Mouse (Mus musculus) intestine, postnatal 0 days (tissue): ENCODE data around the gene Napa. TPM values are rescaled to one million over a fixed set of nuclear protein-coding genes. Genes with fewer than 3 reads are reported as not detected.

Experiments
- ATAC-seq: fragments of 200-750 bp; cut with Nextera tagmentation; 2 replicates; pipeline ENCODE4 v1.8.0; 2017; ENCODE audit warnings: mild to moderate bottlenecking, moderate TSS enrichment, moderate library complexity
- H3K27ac ChIP-seq: fragments of 300-500 bp; sonication (generic); 2 replicates; pipeline ENCODE4 v1.5.1; 2014; ENCODE audit warnings: mild to moderate bottlenecking, low read depth, low read length, moderate library complexity
- H3K27me3 ChIP-seq: fragments of 300-500 bp; sonication (generic); replicated peaks from 2 replicates; pipeline ENCODE4 v1.6.1; 2014; ENCODE audit warnings: low read length, mixed read lengths; ENCODE audit not compliant: control insufficient read depth, insufficient read depth
- H3K36me3 ChIP-seq: fragments of 300-500 bp; sonication (generic); 2 replicates; pipeline ENCODE4 v1.6.1; 2014; ENCODE audit warnings: mild to moderate bottlenecking, moderate library complexity; ENCODE audit not compliant: control insufficient read depth, insufficient read depth
- H3K4me1 ChIP-seq: fragments of 300-500 bp; sonication (generic); replicated peaks from 2 replicates; pipeline ENCODE4 v1.6.1; 2014; ENCODE audit warnings: antibody characterized with exemption, low read length, mixed read lengths; ENCODE audit not compliant: control insufficient read depth, insufficient read depth
- H3K4me2 ChIP-seq: fragments of 300-500 bp; sonication (generic); replicated peaks from 2 replicates; pipeline ENCODE4 v1.6.1; 2014; ENCODE audit warnings: low read depth, mild to moderate bottlenecking, moderate library complexity
- H3K4me3 ChIP-seq: fragments of 300-500 bp; sonication (generic); 2 replicates; pipeline ENCODE4 v1.5.1; 2014; ENCODE audit warnings: low read depth, low read length
- H3K9ac ChIP-seq: fragments of 300-500 bp; sonication (generic); 2 replicates; pipeline ENCODE4 v1.6.1; 2014; ENCODE audit warnings: mild to moderate bottlenecking, low read depth, low read length
- H3K9me3 ChIP-seq: fragments of 300-500 bp; sonication (generic); 2 replicates; pipeline ENCODE4 v1.6.1; 2016; ENCODE audit warnings: mixed run types; ENCODE audit not compliant: control insufficient read depth
- CTCF ChIP-seq: sonication (generic); IDR thresholded peaks from 2 replicates; pipeline ENCODE4 v1.5.1; 2016; ENCODE audit warnings: low read depth, mild to moderate bottlenecking, control low read depth, antibody characterized with exemption, moderate library complexity
- WGBS: fragments of 180-500 bp; shearing (Covaris S2); extraction: QIAGEN DNeasy Blood & Tissue Kit; methylation state at CpG from one replicate; pipeline ENCODE4 v1.1.7; 2014; 5-methylcytosine and 5-hydroxymethylcytosine counted together
- polyA plus RNA-seq: library from polyadenylated mRNA; unstranded; fragments of >200 nt; fragmentation: Nextera tagmentation; extraction: Ambion mirVana; gene quantifications from 2 replicates; pipeline ENCODE4 v1.2.1, GENCODE M21; 2015

Napa gene
- polyA plus RNA-seq, 1 experiment from 2014 or later = 201 TPM

DNA sequence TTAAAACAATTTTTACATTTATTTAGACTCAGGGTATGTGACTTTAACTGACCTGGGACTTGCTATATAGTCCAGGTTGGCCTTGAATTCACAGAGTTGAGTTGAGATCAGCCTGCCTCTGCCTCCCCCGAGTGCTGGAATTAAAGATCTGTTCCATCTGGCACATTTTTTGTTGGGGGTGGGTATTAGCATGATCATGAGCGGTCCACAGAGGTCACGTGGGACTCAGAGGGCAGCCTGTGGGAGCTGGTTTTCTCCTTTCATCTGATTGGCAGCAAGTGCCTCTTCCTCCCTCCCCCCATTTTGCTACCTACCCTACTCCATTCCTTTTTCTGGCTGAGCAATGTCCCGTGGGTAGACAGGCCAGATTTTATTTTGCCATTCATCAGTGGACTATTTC is 17.7 kb upstream of the Napa start:
- Histone ChIP-seq H3K9me3 (no peaks in the 10 kb centered on the region), H3K27ac (no peak overlapping the region), H3K4me1 (no peaks in the 10 kb centered on the region), H3K9ac (no peak overlapping the region), H3K4me3 (no peak overlapping the region), H3K4me2 (no peak overlapping the region), H3K36me3 (no peaks in the 10 kb centered on the region), H3K27me3 (no peaks in the 10 kb centered on the region)
- no peak for ATAC-seq
- WGBS = 69% methylated on average over 4 of the region's 4 CpGs
- TF ChIP-seq CTCF = no peak

DNA sequence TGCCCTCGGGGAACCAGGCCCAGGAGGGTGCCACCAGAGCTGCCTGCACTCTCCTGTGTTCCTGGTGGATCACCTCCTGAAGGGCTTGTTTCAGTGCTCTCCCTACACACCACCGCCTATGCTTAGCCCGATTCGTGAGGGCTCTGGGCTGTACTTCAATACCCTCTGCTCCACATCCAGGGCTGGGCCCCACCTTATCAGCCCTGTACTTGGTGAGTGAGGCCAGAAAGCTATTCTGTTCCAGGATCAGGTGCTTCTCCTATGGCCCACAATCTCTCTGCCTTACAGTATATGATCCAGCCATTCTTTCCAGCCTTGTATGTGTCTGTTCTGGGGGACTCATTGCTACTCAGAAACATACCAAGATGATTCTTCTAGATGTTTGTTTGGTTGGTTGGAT is 14.9 kb upstream of the Napa start:
- Histone ChIP-seq H3K27me3 (no peaks in the 10 kb centered on the region), H3K9me3 (no peaks in the 10 kb centered on the region), H3K4me1 (no peaks in the 10 kb centered on the region), H3K27ac (peak overlapping the region; percentile 50; the same call in 1 of the 2 replicates), H3K36me3 (no peaks in the 10 kb centered on the region), H3K4me3 (no peak overlapping the region), H3K9ac (no peak overlapping the region), H3K4me2 (no peak overlapping the region)
- no peak for TF ChIP-seq CTCF
- WGBS = 56% methylated on average over 4 of the region's 4 CpGs
- ATAC-seq = 0 out of 2 replicates have a peak, but pooled peaks have one; percentile 43

DNA sequence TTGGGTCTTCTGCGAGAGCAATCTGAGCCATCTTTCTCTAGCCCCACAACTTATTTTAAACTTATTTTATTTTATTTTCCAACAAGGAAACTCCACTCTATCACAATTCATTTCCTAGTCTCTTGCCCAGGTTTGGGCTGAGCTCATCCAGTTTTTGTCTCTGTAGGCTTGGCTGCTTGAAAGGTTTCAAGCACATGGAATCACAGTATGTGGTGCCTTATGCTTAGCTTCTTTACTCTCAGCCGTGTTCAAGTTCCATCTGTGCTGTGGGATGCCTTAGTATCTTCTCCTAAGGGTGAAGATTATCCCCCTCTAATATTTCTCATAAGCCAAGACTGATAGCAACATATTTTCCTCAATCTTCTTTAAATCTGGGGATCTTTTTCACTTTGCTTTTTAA is 10.7 kb upstream of the Napa start:
- H3K4me3 ChIP-seq = no peak overlapping the region
- H3K4me1 ChIP-seq = no peaks in the 10 kb centered on the region
- no peak overlapping the region for H3K27ac ChIP-seq
- 87% methylated on average over 2 of the region's 2 CpGs for WGBS
- H3K4me2 ChIP-seq = no peak overlapping the region
- H3K27me3 ChIP-seq = no peaks in the 10 kb centered on the region
- H3K9me3 ChIP-seq = no peaks in the 10 kb centered on the region
- no peak for ATAC-seq
- no peak overlapping the region for H3K9ac ChIP-seq
- no peaks in the 10 kb centered on the region for H3K36me3 ChIP-seq
- no peak for TF ChIP-seq CTCF

DNA sequence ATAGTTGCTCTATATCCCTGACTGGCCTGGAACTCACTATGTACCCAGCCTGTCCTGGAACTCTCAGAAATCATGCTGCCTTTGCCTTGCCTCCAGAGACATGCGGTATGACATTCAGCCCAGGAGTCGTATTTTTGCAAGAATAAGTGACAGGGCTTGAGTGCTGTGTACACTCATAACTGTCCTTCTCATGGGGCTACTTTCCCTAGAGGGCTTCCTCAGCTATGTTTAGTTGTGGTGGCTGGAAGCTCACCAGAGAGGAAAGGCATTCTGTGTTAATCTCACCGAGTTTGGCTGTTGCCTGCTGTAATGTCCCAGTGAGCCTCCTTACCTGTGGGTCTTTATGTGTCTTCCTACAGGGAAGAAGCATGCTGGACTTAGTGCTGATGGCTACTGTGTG is 3.7 kb upstream of the Napa start:
- WGBS = 60% methylated on average over 3 of the region's 3 CpGs
- Histone ChIP-seq H3K27ac (no peak overlapping the region), H3K9me3 (no peaks in the 10 kb centered on the region), H3K27me3 (no peaks in the 10 kb centered on the region), H3K4me3 (no peak overlapping the region), H3K36me3 (no peaks in the 10 kb centered on the region), H3K4me2 (no peak overlapping the region), H3K9ac (no peak overlapping the region), H3K4me1 (no peaks in the 10 kb centered on the region)
- TF ChIP-seq CTCF = no peak
- no peak for ATAC-seq

DNA sequence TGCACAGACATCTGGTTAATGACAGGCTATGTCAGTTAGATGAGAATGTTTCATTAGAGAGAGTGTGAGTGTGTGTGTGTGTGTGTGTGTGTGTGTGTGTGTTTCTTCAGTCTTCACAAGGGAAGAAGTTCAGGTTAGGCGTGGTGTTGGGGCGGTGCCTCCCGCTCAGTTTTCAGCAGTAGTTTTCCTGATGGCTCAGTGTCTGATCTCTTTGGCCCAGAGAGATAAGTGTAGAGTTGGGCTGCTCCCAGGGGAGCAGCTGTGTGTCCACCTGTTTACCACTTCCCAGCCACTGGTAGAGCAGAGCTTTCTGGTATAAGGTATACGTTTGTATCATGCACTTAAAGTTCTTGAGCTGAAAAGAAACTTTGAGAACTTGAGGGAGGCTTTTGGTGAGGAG is 1.6 kb downstream of the Napa start:
- no peaks in the 10 kb centered on the region for H3K4me1 ChIP-seq
- no peak overlapping the region; the same call in 1 of the 2 replicates for H3K27ac ChIP-seq
- 46% methylated on average over 4 of the region's 4 CpGs for WGBS
- H3K36me3 ChIP-seq = peaks cover 12% of the 10 kb centered on the region; the same call in 1 of the 2 replicates
- ATAC-seq = no peak
- H3K27me3 ChIP-seq = no peaks in the 10 kb centered on the region
- H3K4me3 ChIP-seq = peak overlapping the region; percentile 78
- no peak for TF ChIP-seq CTCF
- peak overlapping the region; percentile 84 for H3K4me2 ChIP-seq
- H3K9ac ChIP-seq = no peak overlapping the region; the same call in 1 of the 2 replicates
- no peaks in the 10 kb centered on the region for H3K9me3 ChIP-seq

DNA sequence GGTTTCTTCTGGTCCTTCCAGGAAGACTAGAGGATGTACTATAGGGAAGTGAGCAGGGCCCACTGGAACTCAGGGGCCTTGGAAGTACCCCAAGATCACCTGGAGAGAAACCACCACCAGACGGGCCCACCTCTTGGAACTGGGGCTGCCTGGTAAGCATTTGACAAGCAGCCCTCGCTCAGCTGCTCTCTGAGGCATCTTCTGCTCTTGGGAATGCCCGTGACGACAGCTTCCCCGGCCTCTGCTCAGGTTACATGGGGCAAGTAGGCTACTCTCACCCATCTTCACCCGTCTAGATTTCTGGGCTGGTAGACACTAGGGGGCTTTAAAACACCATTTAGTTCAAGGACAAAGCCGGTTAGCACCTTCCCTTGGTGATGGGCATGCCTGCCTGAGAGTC is 2.8 kb downstream of the Napa start:
- H3K4me3 ChIP-seq = no peak overlapping the region
- H3K4me2 ChIP-seq = no peak overlapping the region
- no peak overlapping the region for H3K27ac ChIP-seq
- no peaks in the 10 kb centered on the region for H3K27me3 ChIP-seq
- WGBS = 69% methylated on average over 7 of the region's 7 CpGs
- ATAC-seq = no peak
- no peaks in the 10 kb centered on the region for H3K9me3 ChIP-seq
- no peak for TF ChIP-seq CTCF
- no peaks in the 10 kb centered on the region for H3K4me1 ChIP-seq
- H3K9ac ChIP-seq = no peak overlapping the region
- peaks cover 21% of the 10 kb centered on the region; the same call in 1 of the 2 replicates for H3K36me3 ChIP-seq
